Mouse (Mus musculus): ENCODE results near the gene Scgb1c1. TPM values are rescaled to one million over a fixed set of nuclear protein-coding genes. Genes with fewer than 3 reads are reported as not detected.
A peak's percentile ranks its signal among the peaks of the same experiment; 100 is the strongest.
"Not testable (repeated sequence)": the region's sequence is repeated elsewhere in the genome, so short reads cannot be mapped to it uniquely, and the experiment has no call there.

Scgb1c1 gene
- total RNA-seq, 1 experiment from 2014 or later: not detected

DNA sequence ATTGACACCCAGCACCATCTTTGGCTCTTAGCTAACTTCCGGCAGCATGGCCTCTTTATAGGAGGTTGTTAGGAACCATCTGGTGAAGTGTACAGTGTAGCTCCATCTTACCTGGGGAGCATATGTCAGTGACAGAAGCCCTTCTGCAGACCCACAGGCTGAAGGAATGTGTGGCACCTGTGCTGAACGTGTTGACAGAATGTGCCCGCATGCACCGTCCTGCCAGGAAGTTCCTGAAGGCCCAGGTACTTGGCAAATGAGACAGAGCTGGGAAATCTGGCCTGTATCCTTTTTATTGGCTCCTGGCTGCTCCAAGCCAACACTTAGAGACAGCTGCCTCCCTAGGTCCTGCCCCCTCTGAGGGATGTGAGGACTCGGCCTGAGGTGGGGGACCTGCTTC, 15.4 kb downstream of the Scgb1c1 start:
- no peak for ATAC-seq (replicated peaks; ENCODE audit: insufficient number of reproducible peaks, low FRiP score, low TSS enrichment, poor library complexity, severe bottlenecking)

DNA sequence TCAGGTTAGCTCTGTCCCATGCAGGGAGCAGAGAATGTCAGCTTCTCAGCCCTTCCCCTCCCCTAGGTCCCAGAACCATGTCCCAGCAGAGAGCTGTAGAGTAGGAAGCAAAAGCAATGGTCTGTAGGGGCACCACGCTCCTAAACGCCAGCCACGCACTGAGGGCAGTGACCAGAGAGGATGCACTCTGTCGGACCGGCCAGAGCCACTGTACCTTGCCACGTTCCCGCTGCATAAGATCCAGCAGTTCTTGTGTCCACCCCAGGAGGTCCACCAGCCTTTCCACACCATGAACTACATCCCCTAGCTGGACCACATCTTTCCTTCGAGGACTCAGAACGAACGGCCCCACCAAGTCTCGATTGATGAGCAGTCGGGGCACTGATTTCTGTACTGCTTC, 19.4 kb downstream of the Scgb1c1 start:
- ATAC-seq (replicated peaks; ENCODE audit: insufficient number of reproducible peaks, low FRiP score, low TSS enrichment, poor library complexity, severe bottlenecking): no peak

DNA sequence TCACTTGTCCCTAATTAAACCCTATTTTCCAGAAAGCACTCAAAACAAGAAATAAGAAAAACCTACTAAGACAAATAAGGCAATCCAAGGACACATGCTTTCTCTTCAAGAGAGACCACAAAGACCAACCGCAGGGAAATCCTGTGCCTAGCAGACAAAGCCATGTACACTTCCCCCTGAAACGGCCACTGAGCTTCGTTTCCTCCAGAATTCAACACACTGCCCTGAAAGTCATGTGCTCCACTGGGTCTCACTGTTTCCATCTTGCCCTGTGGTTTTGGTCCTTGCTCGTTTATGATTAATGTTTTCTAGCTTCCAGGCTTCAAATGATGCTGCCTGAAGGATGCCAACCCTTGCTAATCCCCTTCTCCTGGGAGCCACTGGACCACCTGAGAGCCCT, 28.9 kb downstream of the Scgb1c1 start:
- no peak for ATAC-seq (replicated peaks; ENCODE audit: insufficient number of reproducible peaks, low FRiP score, low TSS enrichment, poor library complexity, severe bottlenecking)

DNA sequence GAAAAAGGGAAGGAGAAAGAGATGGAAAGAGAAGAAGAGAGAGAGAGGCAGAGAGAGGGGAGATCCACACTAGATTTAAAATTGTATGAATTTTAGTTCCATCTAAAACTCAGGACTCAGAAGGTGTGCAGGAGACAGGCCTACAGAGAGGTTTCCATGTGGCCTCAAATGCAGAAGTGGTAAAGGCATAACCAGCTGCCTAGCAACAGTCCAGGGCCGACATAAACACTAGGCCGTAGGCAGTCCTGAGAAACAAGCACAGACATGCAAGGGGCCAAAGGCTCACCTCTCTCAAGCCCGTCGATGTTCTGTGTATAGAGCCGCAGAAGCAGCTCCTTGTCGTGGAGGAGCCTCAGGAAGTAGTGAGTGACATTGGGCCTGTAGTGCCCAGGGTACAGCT, 32.0 kb downstream of the Scgb1c1 start:
- peak; percentile 58; the same call in 1 of the 2 replicates for ATAC-seq (replicated peaks; ENCODE audit: insufficient number of reproducible peaks, low FRiP score, low TSS enrichment, poor library complexity, severe bottlenecking)

DNA sequence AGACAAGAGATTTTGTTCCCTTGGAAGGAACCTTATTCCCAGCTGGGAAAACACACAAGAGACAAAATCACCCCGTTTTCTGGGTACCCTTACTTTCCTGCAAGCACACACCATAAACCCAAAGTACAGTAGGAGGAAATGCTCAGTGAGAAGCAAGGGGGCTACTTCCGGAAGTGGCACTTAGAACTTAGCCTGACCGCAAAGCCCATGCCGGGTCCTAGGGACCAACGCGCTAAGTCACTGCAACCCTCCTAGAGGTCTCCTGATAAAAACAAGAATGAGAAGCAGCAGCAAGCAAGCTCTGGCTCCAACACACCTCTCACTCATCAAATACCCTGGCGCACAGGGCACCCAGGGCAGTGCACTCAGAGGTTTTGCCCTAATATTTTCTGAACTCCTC, 34.0 kb downstream of the Scgb1c1 start:
- ATAC-seq (replicated peaks; ENCODE audit: insufficient number of reproducible peaks, low FRiP score, low TSS enrichment, poor library complexity, severe bottlenecking): no peak

DNA sequence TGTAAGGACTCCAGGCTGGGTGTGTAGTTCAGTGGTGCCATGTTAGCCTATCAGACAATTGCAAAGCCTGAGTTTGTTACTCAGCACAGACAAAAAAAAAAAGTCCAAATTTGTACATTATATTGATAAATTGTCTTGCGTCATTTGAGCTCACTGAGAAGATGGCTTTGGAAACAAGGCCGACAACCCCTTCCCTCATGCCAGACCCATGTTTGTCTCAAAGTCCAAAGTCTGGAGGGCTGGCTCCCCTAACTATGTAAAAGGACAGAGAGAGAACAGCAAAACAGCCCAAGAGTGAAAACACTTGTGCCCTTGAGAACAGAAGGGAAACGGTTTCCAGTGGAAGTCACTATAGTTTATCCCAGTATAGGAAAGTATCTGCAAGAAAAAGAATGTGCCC, 35.1 kb downstream of the Scgb1c1 start:
- no peak for ATAC-seq (replicated peaks; ENCODE audit: insufficient number of reproducible peaks, low FRiP score, low TSS enrichment, poor library complexity, severe bottlenecking)

DNA sequence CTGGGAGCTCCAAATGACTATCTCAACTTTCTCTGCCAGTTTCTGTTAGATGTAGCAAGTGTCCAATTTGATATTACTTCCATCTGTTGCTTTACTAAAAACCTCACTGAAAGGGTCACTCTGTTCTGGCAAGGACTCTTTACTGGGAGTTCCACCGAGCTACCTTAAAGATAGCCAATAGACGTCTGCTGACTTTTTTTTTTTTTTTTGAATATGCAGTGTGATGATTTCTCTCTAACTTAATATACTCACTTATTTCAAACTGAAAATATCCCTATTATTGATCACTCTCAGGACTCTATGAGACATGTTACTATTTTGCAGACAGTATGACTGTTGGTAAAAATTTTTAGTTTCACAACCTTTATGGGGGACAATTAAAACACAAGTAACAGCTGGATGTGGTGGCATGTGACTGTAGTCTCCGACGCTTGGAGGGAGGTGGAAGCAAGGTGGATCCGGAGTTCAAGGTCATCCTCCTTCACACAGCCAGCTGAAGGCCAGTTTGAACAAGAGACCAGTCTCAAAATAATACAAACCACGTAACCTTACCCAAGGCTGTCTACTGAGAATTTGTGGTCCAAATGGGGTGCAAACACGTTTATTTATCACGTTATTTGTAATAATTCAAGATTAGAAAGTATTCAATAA, 35.6 kb downstream of the Scgb1c1 start:
- no peak for ATAC-seq (replicated peaks; ENCODE audit: insufficient number of reproducible peaks, low FRiP score, low TSS enrichment, poor library complexity, severe bottlenecking)

DNA sequence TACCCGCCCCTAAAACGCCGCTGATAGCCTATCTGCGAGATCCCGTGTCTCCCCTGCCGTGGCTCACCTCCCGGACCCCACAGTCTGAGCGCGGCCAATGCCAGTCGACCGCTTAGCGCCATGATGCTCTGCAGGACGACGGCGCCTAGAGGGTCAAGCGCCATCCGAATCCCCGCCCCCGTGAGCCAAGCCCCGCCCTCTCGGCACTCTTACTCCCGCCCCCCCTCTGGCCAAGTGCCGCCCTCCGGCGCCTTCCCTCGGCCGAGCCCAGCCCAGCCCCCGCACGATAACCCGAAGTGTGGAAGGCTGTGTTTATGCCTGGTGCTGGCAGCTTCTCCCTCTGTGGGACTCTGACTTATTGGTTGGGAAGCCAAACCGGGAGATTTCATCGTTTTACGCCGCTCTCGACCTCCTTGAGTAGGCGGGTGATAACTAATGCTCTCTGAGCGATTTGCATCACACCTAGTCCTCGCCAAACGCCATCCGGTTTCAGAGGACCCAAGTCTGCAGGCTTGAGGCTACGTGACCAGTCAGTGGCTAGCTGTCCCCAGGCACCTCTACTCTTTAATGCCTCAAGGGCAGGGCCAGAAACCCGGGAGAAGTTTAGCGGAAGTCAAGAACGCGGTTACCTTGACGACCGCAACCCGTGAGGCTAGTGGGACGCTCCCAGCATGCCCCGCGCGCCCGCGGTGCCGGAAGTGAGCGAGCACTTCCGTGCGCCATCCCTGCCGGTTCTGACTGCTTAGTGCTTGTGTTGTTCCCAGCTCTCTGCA, 36.5 kb downstream of the Scgb1c1 start, which contains the start of the genes Psmd13 and Sirt3:
Gene Psmd13 (plus strand): TSS at position 273 of the 773 bp plus-strand sequence.
Gene Sirt3 (minus strand): TSS at position 614 of the 773 bp plus-strand sequence.
- ATAC-seq (replicated peaks; ENCODE audit: insufficient number of reproducible peaks, low FRiP score, low TSS enrichment, poor library complexity, severe bottlenecking): peak; percentile 87

DNA sequence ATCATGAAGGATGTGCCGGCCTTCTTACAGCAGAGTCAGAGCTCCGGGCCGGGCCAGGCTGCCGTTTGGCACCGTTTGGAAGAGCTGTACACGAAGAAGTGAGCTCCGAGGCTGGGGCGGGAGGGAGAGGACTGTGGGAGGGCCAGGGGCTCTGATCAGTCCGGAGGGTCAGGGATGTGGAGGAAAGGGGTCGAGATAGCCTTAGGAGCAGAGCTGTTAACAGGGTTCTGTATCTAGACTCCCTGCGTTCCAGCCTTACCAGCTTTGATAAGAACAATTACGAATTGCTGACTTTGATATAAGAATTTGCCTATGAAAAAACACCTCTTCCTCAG, 37.1 kb downstream of the Scgb1c1 start:
- no peak for ATAC-seq (replicated peaks; ENCODE audit: insufficient number of reproducible peaks, low FRiP score, low TSS enrichment, poor library complexity, severe bottlenecking)

DNA sequence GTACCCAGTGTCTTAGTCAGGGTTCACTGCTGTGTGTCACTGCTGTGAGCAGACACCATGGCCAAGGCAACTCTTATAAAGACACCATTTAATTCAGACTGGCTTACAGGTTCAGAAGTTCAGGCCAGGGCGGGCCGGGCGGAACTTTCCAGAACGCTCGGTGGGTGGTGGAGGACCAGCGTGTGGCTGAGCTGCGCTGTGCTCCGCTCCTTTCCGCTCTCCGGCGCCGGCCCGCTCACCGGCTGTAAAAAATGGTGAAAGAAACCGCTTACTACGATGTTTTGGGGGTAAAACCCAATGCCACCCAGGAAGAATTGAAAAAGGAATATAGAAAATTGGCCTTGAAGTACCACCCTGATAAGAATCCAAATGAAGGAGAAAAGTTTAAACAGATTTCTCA, 45.3 kb downstream of the Scgb1c1 start:
- not testable (repeated sequence) for ATAC-seq (replicated peaks; ENCODE audit: insufficient number of reproducible peaks, low FRiP score, low TSS enrichment, poor library complexity, severe bottlenecking)

DNA sequence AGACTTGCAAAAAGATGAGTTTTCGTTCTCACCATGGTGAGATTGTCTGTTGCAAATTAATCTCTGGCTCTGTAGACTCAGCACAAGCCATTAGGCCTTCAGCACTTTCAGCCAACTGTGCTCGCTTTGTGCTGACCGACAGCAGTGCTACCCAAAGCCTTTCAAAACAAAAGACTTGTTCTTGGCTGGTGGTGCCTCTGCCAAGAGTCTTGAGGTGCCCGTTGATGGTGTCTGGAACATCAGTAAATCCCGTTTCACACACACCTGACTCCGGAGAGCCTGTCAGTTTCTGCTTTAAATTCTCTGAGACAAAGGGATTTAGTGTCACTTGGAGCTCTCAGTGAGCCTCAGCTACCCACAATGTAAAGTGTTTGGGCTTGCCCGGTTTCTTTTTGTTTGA, 48.7 kb downstream of the Scgb1c1 start:
- ATAC-seq (replicated peaks; ENCODE audit: insufficient number of reproducible peaks, low FRiP score, low TSS enrichment, poor library complexity, severe bottlenecking): no peak

DNA sequence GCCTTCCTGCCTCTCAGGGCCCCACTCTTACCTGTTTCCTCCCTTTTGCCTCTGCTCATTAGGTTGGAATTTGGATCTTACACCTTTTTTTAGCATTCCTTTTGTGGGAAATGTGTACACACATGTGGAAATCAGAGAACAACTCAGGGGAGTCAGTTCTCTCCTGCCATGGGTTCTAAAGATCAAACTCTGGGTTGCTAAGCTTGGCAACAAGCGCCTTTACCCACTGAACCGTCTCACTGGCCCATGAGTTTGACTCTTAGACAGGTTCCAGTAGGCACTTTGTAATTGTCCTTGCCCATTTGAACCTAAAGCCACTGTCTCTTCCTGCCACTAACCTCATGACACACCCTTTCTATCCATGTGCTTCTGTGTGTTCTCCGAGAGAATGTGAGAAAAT, 49.3 kb downstream of the Scgb1c1 start:
- no peak for ATAC-seq (replicated peaks; ENCODE audit: insufficient number of reproducible peaks, low FRiP score, low TSS enrichment, poor library complexity, severe bottlenecking)

Other genes with a start within 250 kb of the Scgb1c1 start
- 0.10 to 0.19 TPM in 2 of 3 replicates, not detected in the other for gene Olfr46, start 244.3 kb upstream of the Scgb1c1 start, total RNA-seq (2017)
- gene Olfr61, start 216.6 kb upstream of the Scgb1c1 start, total RNA-seq (2017): not detected in 3 replicates
- gene Olfr53, start 199.1 kb upstream of the Scgb1c1 start, total RNA-seq (2017): not detected in 3 replicates
- gene Olfr539, start 185.6 kb upstream of the Scgb1c1 start, total RNA-seq (2017): 0.11 TPM in 1 of 3 replicates, not detected in the others
- not detected in 3 replicates for gene Olfr45, start 163.6 kb upstream of the Scgb1c1 start, total RNA-seq (2017)
- gene Olfr541, start 148.3 kb upstream of the Scgb1c1 start, total RNA-seq (2017): not detected in 3 replicates
- not detected in 3 replicates for gene Cyp2e1, start 81.8 kb upstream of the Scgb1c1 start, total RNA-seq (2017)
- gene Syce1, start 57.7 kb upstream of the Scgb1c1 start, total RNA-seq (2017): not detected in 3 replicates
- gene Zfp941, start 23.4 kb upstream of the Scgb1c1 start, total RNA-seq (2017): 0.29 TPM in 1 of 3 replicates, not detected in the others
- gene Urah, start 10.5 kb upstream of the Scgb1c1 start, total RNA-seq (2017): not detected in 3 replicates
- gene Odf3, start 2.3 kb downstream of the Scgb1c1 start, total RNA-seq (2017): not detected in 3 replicates
- 0.58 to 9.3 TPM in 2 of 3 replicates, not detected in the other for gene Gm45785, start 10.8 kb downstream of the Scgb1c1 start, total RNA-seq (2017)
- gene Ric8a, start 11.4 kb downstream of the Scgb1c1 start, total RNA-seq (2017): 62.6 to 73.7 TPM (median 72.9 TPM) in 3 replicates
- 21.5 to 28.2 TPM (median 25.0 TPM) in 3 replicates for gene Bet1l, start 12.0 kb downstream of the Scgb1c1 start, total RNA-seq (2017)
- 119 to 165 TPM (median 132 TPM) in 3 replicates for gene Psmd13, start 36.4 kb downstream of the Scgb1c1 start, total RNA-seq (2017)
- 8.0 to 12.6 TPM (median 12.2 TPM) in 3 replicates for gene Sirt3, start 36.8 kb downstream of the Scgb1c1 start, total RNA-seq (2017)
- not detected in 3 replicates for gene Cox8b, start 54.9 kb downstream of the Scgb1c1 start, total RNA-seq (2017)
- 0.10 TPM in 1 of 3 replicates, not detected in the others for gene Nlrp6, start 75.4 kb downstream of the Scgb1c1 start, total RNA-seq (2017)
- gene Pgghg, start 95.8 kb downstream of the Scgb1c1 start, total RNA-seq (2017): 10.6 to 14.2 TPM (median 13.8 TPM) in 3 replicates
- 2.4 TPM in 1 of 3 replicates, not detected in the others for gene Ifitm5, start 104.7 kb downstream of the Scgb1c1 start, total RNA-seq (2017)
- not detected in 3 replicates for gene Gm45717, start 110.4 kb downstream of the Scgb1c1 start, total RNA-seq (2017)
- 203 to 367 TPM (median 305 TPM) in 3 replicates for gene Ifitm2, start 110.4 kb downstream of the Scgb1c1 start, total RNA-seq (2017)
- 38.2 to 83.6 TPM (median 70.9 TPM) in 3 replicates for gene Ifitm1, start 121.7 kb downstream of the Scgb1c1 start, total RNA-seq (2017)
- gene Ifitm3, start 165.2 kb downstream of the Scgb1c1 start, total RNA-seq (2017): 384 to 854 TPM (median 711 TPM) in 3 replicates
- 268 to 573 TPM (median 450 TPM) in 3 replicates for gene Ifitm6, start 172.4 kb downstream of the Scgb1c1 start, total RNA-seq (2017)
- gene Gm17387, start 183.6 kb downstream of the Scgb1c1 start, total RNA-seq (2017): not detected in 3 replicates
- 0.10 TPM in 1 of 3 replicates, not detected in the others for gene B4galnt4, start 215.6 kb downstream of the Scgb1c1 start, total RNA-seq (2017)
- 14.0 to 17.9 TPM (median 14.2 TPM) in 3 replicates for gene Pkp3, start 232.7 kb downstream of the Scgb1c1 start, total RNA-seq (2017)